Mouse (Mus musculus): ENCODE results near the gene Agbl2.

DNA sequence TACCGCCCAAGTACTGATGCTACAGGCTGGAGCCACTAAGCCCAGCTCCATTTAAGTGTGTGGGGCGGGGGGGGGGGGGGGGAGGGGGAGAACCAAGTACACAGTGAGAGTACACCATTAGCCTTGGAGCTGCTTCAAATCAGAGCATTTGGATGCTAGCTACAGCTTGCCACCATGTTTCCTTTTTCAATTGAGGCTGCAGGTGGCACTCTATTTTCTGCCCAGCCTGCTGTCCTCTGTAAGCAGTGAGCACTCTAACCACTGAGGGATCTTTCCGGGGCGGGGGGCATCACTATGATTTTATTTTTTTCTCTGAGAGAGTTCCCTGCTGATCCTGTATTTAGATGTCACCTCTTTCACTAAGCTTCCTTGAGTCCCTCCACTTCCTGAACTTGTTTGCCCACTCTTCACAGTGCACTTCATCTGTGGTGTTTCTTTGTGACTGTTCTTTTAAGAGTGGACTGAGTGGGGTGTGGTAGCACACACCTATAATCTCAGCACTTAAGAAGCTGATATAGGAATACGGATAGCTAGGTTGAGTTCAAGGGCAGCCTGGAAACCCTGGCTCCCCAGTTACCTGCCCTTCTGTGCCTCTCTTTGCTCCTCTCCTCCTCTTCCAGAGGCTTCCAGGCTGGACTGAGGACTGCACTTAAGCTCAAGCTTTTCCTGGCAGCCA is 95.2 kb downstream of the Agbl2 start:
- no peak for TF ChIP-seq ZNF384 (IDR thresholded peaks at IDR 0.05; ENCODE audit: low read depth, low read length)
- TF ChIP-seq ZC3H11A (IDR thresholded peaks at IDR 0.05; ENCODE audit: borderline replicate concordance, low read depth, low read length): no peak
- TF ChIP-seq CHD2 (IDR thresholded peaks at IDR 0.05; ENCODE audit: low read depth, low read length): no peak
- no peak for TF ChIP-seq HCFC1 (IDR thresholded peaks at IDR 0.05; ENCODE audit: borderline replicate concordance, insufficient read depth, low read length)
- no peak for TF ChIP-seq MAFK (IDR thresholded peaks at IDR 0.05; ENCODE audit: insufficient read depth, low read depth, low read length)

Measured in ES-E14 (cell line).